Mouse (Mus musculus) heart, postnatal 0 days (tissue): ENCODE measurements around the gene Relb. TPM values are rescaled to one million over a fixed set of nuclear protein-coding genes. Genes with fewer than 3 reads are reported as not detected.
A peak's percentile ranks its signal among the peaks of the same experiment; 100 is the strongest.

ENCODE experiments used
- ATAC-seq: fragments of 200-750 bp; cut with Nextera tagmentation; 2 replicates; pipeline ENCODE4 v1.8.0; 2017; ENCODE audit warnings: low read depth, moderate number of reproducible peaks, moderate library complexity; ENCODE audit not compliant: insufficient read depth
- DNase-seq: peaks from one replicate; pipeline ENCODE4 v3.0.0-alpha.2; 2016; ENCODE audit warnings: low spot score
- H3K27ac ChIP-seq: fragments of 300-500 bp; sonication (generic); 2 replicates; pipeline ENCODE4 v1.5.1; 2014; ENCODE audit warnings: low read depth, mild to moderate bottlenecking
- H3K27me3 ChIP-seq: fragments of 300-500 bp; sonication (generic); 2 replicates; pipeline ENCODE4 v1.6.1; 2014; ENCODE audit warnings: low read length, mixed read lengths; ENCODE audit not compliant: control insufficient read depth, insufficient read depth
- H3K36me3 ChIP-seq: fragments of 300-500 bp; sonication (generic); replicated peaks from 2 replicates; pipeline ENCODE4 v1.6.1; 2014; ENCODE audit warnings: low read length, mixed read lengths; ENCODE audit not compliant: control insufficient read depth, insufficient read depth
- H3K4me1 ChIP-seq: fragments of 300-500 bp; sonication (generic); 2 replicates; pipeline ENCODE4 v1.6.1; 2014; ENCODE audit warnings: antibody characterized with exemption; ENCODE audit not compliant: control insufficient read depth, insufficient read depth
- H3K4me2 ChIP-seq: fragments of 300-500 bp; sonication (generic); 2 replicates; pipeline ENCODE4 v1.6.1; 2014; ENCODE audit warnings: low read depth, mild to moderate bottlenecking, low read length, moderate library complexity
- H3K4me3 ChIP-seq: fragments of 300-500 bp; sonication (generic); 2 replicates; pipeline ENCODE4 v1.5.1; 2014; ENCODE audit warnings: low read depth, low read length
- H3K9ac ChIP-seq: fragments of 300-500 bp; sonication (generic); replicated peaks from 2 replicates; pipeline ENCODE4 v1.6.1; 2014; ENCODE audit warnings: low read depth, low read length, mixed read lengths
- H3K9me3 ChIP-seq: fragments of 300-500 bp; sonication (generic); replicated peaks from 2 replicates; pipeline ENCODE4 v1.6.1; 2016; ENCODE audit warnings: low read length; ENCODE audit not compliant: control insufficient read depth
- CTCF ChIP-seq: IDR thresholded peaks from 2 replicates; pipeline ENCODE4 v1.5.1; 2016; ENCODE audit warnings: antibody characterized with exemption, control low read depth, low read depth
- EP300 ChIP-seq: IDR thresholded peaks from 2 replicates; pipeline ENCODE4 v1.6.1; 2016; ENCODE audit warnings: antibody characterized with exemption, low read depth
- WGBS: fragments of 180-500 bp; shearing (Covaris S2); extraction: QIAGEN DNeasy Blood & Tissue Kit; methylation state at CpG from one replicate; pipeline ENCODE4 v1.1.7; 2014; 5-methylcytosine and 5-hydroxymethylcytosine counted together
- polyA plus RNA-seq: library from polyadenylated mRNA; unstranded; fragments of >200 nt; fragmentation: Nextera tagmentation; extraction: Ambion mirVana; gene quantifications from 2 replicates; pipeline ENCODE4 v1.2.1, GENCODE M21; 2015
- total RNA-seq: library from RNA; depleted of rRNA; stranded (reverse); fragments of >200 nt; gene quantifications from 2 replicates; pipeline ENCODE4 v1.2.3, GENCODE M21; 2014; ENCODE audit warnings: low replicate concordance; rRNA removed

Gene Relb
- total RNA-seq (9.0 and 11.7 TPM in 2 replicates), polyA plus RNA-seq (6.5 and 7.2 TPM in 2 replicates)

DNA sequence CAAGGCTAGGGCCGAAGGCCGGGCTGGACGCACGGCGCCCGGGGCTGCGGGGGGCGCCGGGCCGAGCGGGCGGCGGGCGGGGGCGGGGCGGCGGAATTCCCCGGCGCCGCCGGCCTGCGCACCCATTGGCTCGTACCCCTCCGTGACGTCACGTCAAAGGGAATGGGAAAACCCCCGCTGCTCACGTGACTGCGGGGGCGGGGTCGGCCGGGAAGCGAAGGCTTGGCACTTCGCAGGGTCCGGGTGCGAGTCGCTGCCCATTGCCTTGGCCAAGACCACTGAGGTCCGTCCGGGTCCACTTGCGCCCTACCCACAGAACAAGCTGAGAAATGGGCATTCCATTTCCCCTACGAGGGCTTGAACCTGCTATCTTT, at the start of gene Relb:
TSS of gene Relb (minus strand) at position 78 of the 374 bp plus-strand sequence.
- Histone ChIP-seq H3K27me3 (no peaks in the 10 kb centered on the region), H3K27ac (peak within 1 kb of the TSS; percentile 91), H3K9me3 (no peaks in the 10 kb centered on the region), H3K9ac (peak within 1 kb of the TSS; percentile 69), H3K4me3 (peak within 1 kb of the TSS; percentile 84), H3K36me3 (peaks cover 24% of the 10 kb centered on the region), H3K4me1 (0 out of 2 replicates have a peak, but pooled peaks cover 4% of the 10 kb centered on the region), H3K4me2 (peak within 1 kb of the TSS; percentile 99)
- 2% methylated on average over 35 of the region's 41 CpGs for WGBS
- no peak for TF ChIP-seq CTCF
- ATAC-seq, result peak; percentile 71
- peak; percentile 76 for DNase-seq

DNA sequence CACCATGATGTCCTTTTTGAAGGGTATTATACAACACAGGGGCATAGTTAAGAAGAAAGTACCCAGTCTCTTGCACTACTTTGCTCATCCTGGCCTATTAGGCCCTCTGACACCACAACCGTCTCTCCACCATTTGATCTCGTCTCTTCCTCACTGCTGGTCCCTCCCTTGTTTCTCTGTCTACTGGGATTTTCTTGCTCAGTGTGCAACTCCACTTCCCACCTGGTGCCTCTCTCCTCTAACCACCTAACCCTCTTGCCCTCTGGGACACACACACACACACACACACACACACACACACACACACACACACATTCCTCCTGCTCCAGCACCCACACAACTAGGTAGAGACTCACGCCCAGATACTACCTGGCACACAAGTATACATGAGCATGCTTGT, 49.7 kb upstream of the Relb start:
- WGBS, result 88% methylated on average over 3 of the region's 3 CpGs
- no peak for DNase-seq
- Histone ChIP-seq H3K4me1 (0 out of 2 replicates have a peak, but pooled peaks cover 2% of the 10 kb centered on the region), H3K9ac (no peak overlapping the region), H3K27ac (no peak overlapping the region), H3K36me3 (no peaks in the 10 kb centered on the region), H3K27me3 (no peaks in the 10 kb centered on the region), H3K9me3 (no peaks in the 10 kb centered on the region), H3K4me3 (no peak overlapping the region), H3K4me2 (no peak overlapping the region)
- TF ChIP-seq CTCF, result no peak
- TF ChIP-seq EP300, result no peak
- no peak for ATAC-seq

DNA sequence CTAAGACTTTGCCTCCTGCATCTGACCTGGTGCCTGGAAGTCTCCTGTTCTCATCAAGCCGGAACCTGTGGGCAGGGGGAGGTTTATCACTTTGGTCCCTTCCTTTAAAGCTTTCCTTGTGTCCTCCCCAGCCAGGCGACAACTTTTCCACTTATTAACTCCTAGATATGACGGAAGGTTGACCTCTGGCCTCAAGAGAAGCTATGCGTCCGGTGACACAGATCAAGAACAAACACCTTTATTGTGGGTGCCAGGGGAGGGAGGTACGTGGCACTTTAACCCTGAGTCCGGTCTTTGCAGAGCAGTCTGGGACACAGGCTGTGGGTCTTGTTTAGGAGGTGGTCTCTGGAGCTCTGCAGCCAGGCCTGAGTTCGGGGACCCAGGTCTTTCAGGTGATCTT, 48.6 kb upstream of the Relb start, which contains the start of gene Apoc2:
TSS of gene Apoc2 (minus strand) at position 70 of the 400 bp plus-strand sequence.
- Histone ChIP-seq H3K9me3 (no peaks in the 10 kb centered on the region), H3K4me3 (no peak within 1 kb of the TSS), H3K27ac (no peak within 1 kb of the TSS), H3K27me3 (no peaks in the 10 kb centered on the region), H3K4me2 (no peak within 1 kb of the TSS), H3K36me3 (no peaks in the 10 kb centered on the region), H3K9ac (no peak within 1 kb of the TSS), H3K4me1 (0 out of 2 replicates have a peak, but pooled peaks cover 2% of the 10 kb centered on the region)
- ATAC-seq (no peak), DNase-seq (no peak)
- no peak for TF ChIP-seq CTCF
- no peak for TF ChIP-seq EP300
- 70% methylated on average over 8 of the region's 8 CpGs for WGBS

DNA sequence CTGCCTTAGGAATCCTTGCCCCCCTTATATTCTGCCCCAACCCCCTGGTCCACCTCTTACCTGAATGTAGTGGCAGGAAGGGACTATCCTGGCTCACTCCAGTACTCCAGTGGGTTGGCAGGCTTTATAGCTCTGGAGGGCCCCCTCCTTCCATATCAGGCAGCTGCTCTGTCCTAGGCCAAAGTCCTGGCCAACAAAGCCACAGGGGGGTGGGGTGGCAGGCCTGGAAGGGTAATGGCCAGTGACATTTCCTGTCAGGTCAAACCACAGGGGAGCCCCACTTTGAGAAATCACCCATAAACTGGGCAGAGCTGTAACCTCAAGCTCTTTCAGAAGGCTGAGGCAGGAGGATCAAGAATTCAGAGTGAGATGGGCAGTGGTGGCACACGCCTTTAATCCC, 47.4 kb upstream of the Relb start:
- no peak for TF ChIP-seq CTCF
- TF ChIP-seq EP300, result no peak
- WGBS, result 81% methylated on average over 1 of the region's 1 CpGs
- no peak for ATAC-seq

DNA sequence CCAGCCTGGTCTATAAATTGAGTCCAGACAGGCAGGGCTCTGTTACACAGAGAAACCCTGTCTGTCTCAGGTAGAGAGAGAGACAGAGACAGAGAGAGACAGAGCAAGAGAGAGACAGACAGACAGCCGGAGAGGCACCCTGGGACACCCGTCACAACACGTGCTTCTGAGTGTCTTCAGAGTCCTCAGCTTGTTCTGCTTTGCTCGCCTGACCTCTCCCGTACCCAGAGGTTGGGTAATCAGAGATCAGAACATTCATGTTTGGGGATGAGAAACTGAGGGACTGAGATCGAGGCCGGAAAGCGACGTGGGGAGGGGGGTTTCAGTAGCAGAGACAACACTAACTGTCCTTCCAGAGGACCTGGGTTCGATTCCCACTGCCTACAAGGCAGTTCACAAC, 46.6 kb upstream of the Relb start:
- TF ChIP-seq CTCF, result no peak
- TF ChIP-seq EP300, result no peak
- DNase-seq (no peak), ATAC-seq (no peak)
- H3K4me1 ChIP-seq, result no peaks in the 10 kb centered on the region
- no peak overlapping the region for H3K4me3 ChIP-seq
- H3K36me3 ChIP-seq, result no peaks in the 10 kb centered on the region
- 81% methylated on average over 10 of the region's 10 CpGs for WGBS
- H3K27me3 ChIP-seq, result no peaks in the 10 kb centered on the region
- H3K4me2 ChIP-seq, result no peak overlapping the region
- no peak overlapping the region for H3K27ac ChIP-seq
- no peak overlapping the region for H3K9ac ChIP-seq
- H3K9me3 ChIP-seq, result no peaks in the 10 kb centered on the region

More for the DNA sequence above, 47.4 kb upstream of the Relb start:
- H3K27me3 ChIP-seq, result no peaks in the 10 kb centered on the region
- no peak for DNase-seq
- no peak overlapping the region for H3K9ac ChIP-seq
- H3K9me3 ChIP-seq, result no peaks in the 10 kb centered on the region
- H3K36me3 ChIP-seq, result no peaks in the 10 kb centered on the region
- H3K4me1 ChIP-seq, result 0 out of 2 replicates have a peak, but pooled peaks cover 2% of the 10 kb centered on the region
- no peak overlapping the region for H3K4me2 ChIP-seq
- H3K4me3 ChIP-seq, result no peak overlapping the region
- H3K27ac ChIP-seq, result no peak overlapping the region

DNA sequence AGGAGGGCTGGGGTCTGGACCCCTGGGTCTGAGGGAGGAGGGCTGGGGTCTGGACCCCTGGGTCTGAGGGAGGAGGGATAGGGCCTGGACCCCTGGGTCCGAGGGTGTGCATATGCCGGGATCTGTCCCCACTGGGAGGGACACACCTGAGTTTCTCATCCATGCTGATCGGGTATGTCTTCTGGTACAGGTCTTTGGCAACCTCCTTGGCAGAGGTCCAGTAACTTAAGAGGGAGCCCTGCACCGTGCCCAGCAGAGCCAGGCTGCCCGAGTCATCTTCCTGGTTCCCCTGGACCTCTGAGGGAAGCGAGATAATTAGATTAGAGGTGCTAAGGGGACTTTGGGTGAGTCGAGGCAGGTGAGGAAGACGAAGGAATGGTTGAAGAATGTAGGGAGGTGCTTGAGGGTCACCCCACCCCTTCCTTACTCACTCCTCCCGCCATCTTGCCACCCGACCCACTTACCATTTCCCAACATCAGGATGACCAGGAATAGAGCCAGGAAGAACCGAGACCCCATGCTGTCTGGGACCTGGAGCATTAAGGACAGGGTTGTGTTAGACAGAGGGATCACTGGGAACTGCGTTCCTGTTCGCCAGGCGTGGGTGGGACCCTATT, 44.0 kb upstream of the Relb start:
- TF ChIP-seq EP300, result no peak
- no peak for TF ChIP-seq CTCF
- Histone ChIP-seq H3K27ac (no peak overlapping the region), H3K27me3 (no peaks in the 10 kb centered on the region), H3K4me1 (peaks cover 5% of the 10 kb centered on the region; the same call in 1 of the 2 replicates), H3K9me3 (no peaks in the 10 kb centered on the region), H3K4me3 (no peak overlapping the region), H3K36me3 (no peaks in the 10 kb centered on the region), H3K9ac (no peak overlapping the region), H3K4me2 (no peak overlapping the region)
- ATAC-seq, result no peak
- DNase-seq, result no peak
- WGBS, result 52% methylated on average over 14 of the region's 14 CpGs
